8 mouse cellular contexts compared by ENCODE assay signal in the genomic region with DNA sequence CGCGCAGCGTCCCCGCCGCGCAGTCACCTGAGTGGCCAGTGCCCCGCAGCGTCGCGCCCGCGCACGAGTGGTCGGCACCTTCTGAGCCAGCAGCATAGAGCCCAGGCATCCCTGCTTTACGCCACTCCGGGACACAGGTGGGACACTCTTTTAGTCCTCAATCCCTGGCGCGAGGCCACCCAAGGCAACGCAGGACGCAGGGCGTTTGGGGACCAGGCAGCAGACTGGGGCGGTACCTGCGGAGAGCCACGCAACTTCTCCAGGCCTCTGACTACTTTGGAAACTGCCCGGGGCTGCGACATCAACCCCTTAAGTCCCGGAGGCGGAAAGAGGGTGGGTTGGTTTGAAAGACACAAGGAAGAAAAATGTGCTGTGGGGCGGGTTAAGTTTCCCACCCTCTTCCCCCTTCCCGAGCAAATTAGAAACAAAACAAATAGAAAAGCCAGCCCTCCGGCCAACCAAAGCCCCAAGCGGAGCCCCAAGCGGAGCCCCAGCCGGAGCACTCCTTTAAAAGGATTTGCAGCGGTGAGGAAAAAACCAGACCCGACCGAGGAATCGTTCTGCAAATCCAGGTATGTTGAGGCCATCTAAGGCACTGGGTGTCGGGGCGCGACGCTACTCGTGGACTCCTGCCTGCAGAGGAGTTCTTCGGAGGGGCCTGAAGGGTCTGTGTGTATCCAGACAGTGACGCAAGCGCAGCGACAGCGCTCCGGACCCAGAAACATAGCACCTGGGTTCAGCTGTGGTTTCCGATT. TPM values are rescaled to one million over a fixed set of nuclear protein-coding genes. Genes with fewer than 3 reads are reported as not detected.
DNase-seq lines count a peak whose midpoint lies in the region; ATAC-seq and TF ChIP-seq lines count a peak whose summit lies in the region.

A gene (plus strand): TSS at position 38 of the 755 bp plus-strand sequence.

- 6% methylated on average over 50 of the region's 50 CpGs for WGBS in spleen, adult 2 months
- WGBS in embryonic facial prominence, embryonic 12.5 days, result 1% methylated on average over 50 of the region's 50 CpGs
- WGBS in midbrain, embryonic 14.5 days, result 1% methylated on average over 50 of the region's 50 CpGs

- H3K27me3 ChIP-seq in spleen, adult 2 months (ENCODE audit: control insufficient read depth, insufficient read depth, low read length), result no peaks in the 10 kb centered on the region
- H3K27me3 ChIP-seq in embryonic facial prominence, embryonic 12.5 days, result 0 out of 2 replicates have a peak, but pooled peaks cover 4% of the 10 kb centered on the region
- peaks cover 17% of the 10 kb centered on the region for H3K27me3 ChIP-seq in midbrain, embryonic 14.5 days (ENCODE audit: control insufficient read depth, insufficient read depth, low read length)

- no peak for TF ChIP-seq CTCF in spleen, adult 2 months (IDR thresholded peaks at IDR 0.05; ENCODE audit: extremely low read depth, insufficient read depth, insufficient read length, insufficient replicate concordance)

- DNase-seq in spleen, adult 2 months (ENCODE audit: low read depth in 1 of 2, low spot score in 2 of 2), result no peak
- DNase-seq in spleen, adult 12 weeks (ENCODE audit: low spot score), result no peak
- peak; percentile 21 to 29 for DNase-seq in heart, postnatal 14 days
- peak; percentile 22 to 42 for DNase-seq in kidney, postnatal 36 days
- DNase-seq in midbrain, embryonic 14.5 days, result peak; percentile 53
- no peak for DNase-seq in adipocyte (ENCODE audit: low spot score)

- ATAC-seq in embryonic facial prominence, embryonic 12.5 days (ENCODE audit: insufficient number of reproducible peaks, insufficient read depth, low FRiP score, low TSS enrichment), result 0 out of 2 replicates have a peak, but pooled peaks have one; percentile 18
- peak; percentile 40; the same call in 1 of the 2 replicates for ATAC-seq in midbrain, embryonic 14.5 days (ENCODE audit: low FRiP score, low TSS enrichment)
- no peak for ATAC-seq in erythroid progenitor cell, adult 5-6 weeks (replicated peaks; ENCODE audit: low FRiP score, poor library complexity, severe bottlenecking)

- H3K9ac ChIP-seq in embryonic facial prominence, embryonic 12.5 days, result peak within 1 kb of the TSS; percentile 54
- peak within 1 kb of the TSS; percentile 52 for H3K9ac ChIP-seq in midbrain, embryonic 14.5 days (replicated peaks; ENCODE audit: low read length)

- no peaks in the 10 kb centered on the region for H3K36me3 ChIP-seq in spleen, adult 2 months (ENCODE audit: control insufficient read depth, insufficient read depth, low read length)
- H3K36me3 ChIP-seq in embryonic facial prominence, embryonic 12.5 days, result no peaks in the 10 kb centered on the region
- no peaks in the 10 kb centered on the region for H3K36me3 ChIP-seq in midbrain, embryonic 14.5 days (ENCODE audit: control insufficient read depth, insufficient read depth, low read length)

- no peaks in the 10 kb centered on the region for H3K4me1 ChIP-seq in spleen, adult 2 months (ENCODE audit: control insufficient read depth, insufficient read depth, insufficient read length)
- peaks cover 5% of the 10 kb centered on the region for H3K4me1 ChIP-seq in embryonic facial prominence, embryonic 12.5 days
- peaks cover 9% of the 10 kb centered on the region; the same call in 1 of the 2 replicates for H3K4me1 ChIP-seq in midbrain, embryonic 14.5 days (ENCODE audit: control insufficient read depth, insufficient read depth, low read length)

- no peaks in the 10 kb centered on the region for H3K9me3 ChIP-seq in embryonic facial prominence, embryonic 12.5 days
- H3K9me3 ChIP-seq in midbrain, embryonic 14.5 days (ENCODE audit: control insufficient read depth, low read length), result no peaks in the 10 kb centered on the region

- no peak within 1 kb of the TSS for H3K27ac ChIP-seq in spleen, adult 2 months (ENCODE audit: insufficient read depth, low read length)
- H3K27ac ChIP-seq in embryonic facial prominence, embryonic 12.5 days, result no peak within 1 kb of the TSS
- no peak within 1 kb of the TSS for H3K27ac ChIP-seq in midbrain, embryonic 14.5 days (replicated peaks; ENCODE audit: low read depth, low read length)

- H3K4me3 ChIP-seq in spleen, adult 2 months (ENCODE audit: extremely low read depth, insufficient read depth, insufficient read length), result peak within 1 kb of the TSS; percentile 37; the same call in 1 of the 2 replicates
- peak within 1 kb of the TSS; percentile 43 for H3K4me3 ChIP-seq in embryonic facial prominence, embryonic 12.5 days
- H3K4me3 ChIP-seq in midbrain, embryonic 14.5 days (replicated peaks; ENCODE audit: low read depth, low read length), result peak within 1 kb of the TSS; percentile 46

- intact Hi-C loops in heart, postnatal 14 days (cut with DNase I), result no loop called here

- no peak for TF ChIP-seq POLR2A in spleen, adult 2 months (IDR thresholded peaks at IDR 0.05; ENCODE audit: low read depth, low read length)

- H3K4me2 ChIP-seq in embryonic facial prominence, embryonic 12.5 days (replicated peaks), result peak within 1 kb of the TSS; percentile 90
- peak within 1 kb of the TSS; percentile 91 for H3K4me2 ChIP-seq in midbrain, embryonic 14.5 days (ENCODE audit: low read length)

RNA-seq across cellular contexts. Expression of the gene that starts here (rescaled TPM):
- polyA plus RNA-seq in spleen, adult 2 months (2012; rRNA removed), result 1.8 and 2.5 TPM in 2 replicates
- 12.1 and 13.5 TPM in 2 replicates for polyA plus RNA-seq in embryonic facial prominence, embryonic 12.5 days (2016; fragmentation: Nextera tagmentation; extraction: Ambion mirVana)
- 10 to 100 TPM; 11.2 to 11.9 TPM for total RNA-seq in heart, postnatal 14 days (2021)
- polyA plus RNA-seq in midbrain, embryonic 14.5 days (2014; fragmentation: Nextera tagmentation; extraction: Ambion mirVana), result 0.13 and 3.7 TPM in 2 replicates
- 1.3 and 3.2 TPM in 2 replicates for total RNA-seq in erythroid progenitor cell, adult 5-6 weeks (2015; ENCODE audit: low replicate concordance)
- total RNA-seq in erythroid progenitor cell, adult 5-6 weeks (2017; ENCODE audit: low replicate concordance), result 2.8 and 4.1 TPM in 2 replicates

Comparison
In these comparisons a context has a peak if more than half of its experiments do, and no peak if none do; other contexts are left out.
1. DNase-seq: peak in heart, postnatal 14 days (2 of 2), kidney, postnatal 36 days (2 of 2) and midbrain, embryonic 14.5 days (single experiment); none in spleen, adult 2 months (0 of 2), spleen, adult 12 weeks (single experiment) and adipocyte (single experiment).
2. Peak in every context shown above with its lines, with median percentiles within 50 percentile points of each other: H3K4me3 ChIP-seq.